Mouse (Mus musculus) lung, postnatal 36 days (tissue): ENCODE data around the gene Lsm7.

ENCODE experiments used
- DNase-seq: peaks from one replicate; pipeline ENCODE4 v3.0.0; 2022; ENCODE audit warnings: mixed read lengths

Gene Lsm7

GRCm38 (mm10) chr10:80874035-80874434 is 19.0 kb upstream of the Lsm7 start:
- no peak for DNase-seq

- no peak for DNase-seq
Observed at GRCm38 (mm10) chr10:80871581-80871980, 16.6 kb upstream of the Lsm7 start, which contains the start of gene Tmprss9. Gene Tmprss9, plus strand, starts transcription at chr10:80871848.

- no peak for DNase-seq
Observed at GRCm38 (mm10) chr10:80870993-80871392, 16.0 kb upstream of the Lsm7 start.

GRCm38 (mm10) chr10:80864446-80864845 is 9.4 kb upstream of the Lsm7 start:
- no peak for DNase-seq

- no peak for DNase-seq
Observed at GRCm38 (mm10) chr10:80862305-80862704, 7.3 kb upstream of the Lsm7 start.

DNA sequence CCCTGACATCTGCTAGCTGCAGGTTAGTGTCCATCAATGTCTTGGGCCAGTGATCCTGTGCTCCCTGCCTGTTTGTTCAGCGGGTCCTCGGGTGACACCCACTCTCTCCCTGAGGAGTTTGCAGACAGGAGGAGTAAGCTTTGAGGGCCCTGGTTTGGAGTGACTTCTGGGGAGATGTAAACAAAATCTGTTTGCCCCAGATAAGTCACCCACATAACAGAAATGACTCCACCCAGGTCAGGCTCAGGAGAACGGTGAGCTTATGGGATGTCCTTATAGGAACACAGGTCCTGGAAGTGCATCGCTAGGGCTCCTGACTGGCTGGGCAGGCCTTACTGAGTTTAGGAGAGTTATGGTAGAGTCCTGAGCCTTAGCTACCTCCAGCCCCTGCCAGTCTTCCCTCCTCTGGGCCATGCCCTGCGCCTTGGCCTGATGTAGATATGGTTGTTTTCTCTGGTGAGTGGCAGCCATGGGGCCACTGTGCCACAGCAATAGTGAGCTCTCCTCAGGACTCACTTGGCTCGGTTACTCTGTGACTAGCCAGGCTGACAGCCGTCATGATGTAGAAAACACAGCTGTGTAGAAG is 3.4 kb upstream of the Lsm7 start:
- no peak for DNase-seq

GRCm38 (mm10) chr10:80857848-80858247 is 2.8 kb upstream of the Lsm7 start:
- DNase-seq = no peak

DNA sequence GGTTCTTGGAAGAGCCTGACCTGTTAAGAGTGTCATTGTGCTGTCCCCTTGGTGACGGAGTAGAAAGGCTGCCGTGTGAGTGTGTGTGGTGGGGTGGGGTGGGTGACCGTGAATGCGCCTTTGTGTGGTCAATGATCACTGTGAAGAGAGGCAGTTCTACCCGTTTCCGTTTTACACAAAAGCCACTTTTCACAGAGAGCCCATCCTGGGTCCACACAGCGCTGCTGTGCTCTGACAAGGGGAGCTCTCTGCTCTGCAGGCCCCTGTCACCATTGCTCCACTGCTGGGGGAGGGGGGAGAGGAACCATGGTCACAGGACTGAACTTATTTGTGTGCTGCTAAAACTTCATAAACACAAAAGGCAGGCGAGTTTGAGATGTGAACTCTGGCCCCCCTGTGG is 2.4 kb upstream of the Lsm7 start:
- DNase-seq = no peak

DNA sequence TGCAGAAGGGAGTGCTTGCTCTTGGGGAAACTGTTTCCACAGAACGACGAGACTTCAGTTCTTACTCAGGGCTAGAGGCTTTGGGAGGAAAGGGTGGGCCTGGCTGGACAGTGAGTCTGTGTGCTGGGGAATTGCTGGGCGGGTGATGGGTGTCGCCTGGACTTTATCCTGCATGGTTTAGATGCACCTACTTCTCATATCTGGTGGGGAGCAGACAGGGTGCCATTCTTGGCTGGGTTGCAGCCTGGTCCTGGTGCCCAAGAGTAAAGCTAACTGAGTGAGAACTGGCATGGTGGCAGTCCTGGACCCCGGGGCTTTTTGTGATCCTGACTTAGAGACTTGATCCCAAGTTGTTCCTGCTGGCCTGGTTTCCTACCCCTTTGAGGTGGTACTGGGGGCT is 1.9 kb upstream of the Lsm7 start:
- no peak for DNase-seq

DNA sequence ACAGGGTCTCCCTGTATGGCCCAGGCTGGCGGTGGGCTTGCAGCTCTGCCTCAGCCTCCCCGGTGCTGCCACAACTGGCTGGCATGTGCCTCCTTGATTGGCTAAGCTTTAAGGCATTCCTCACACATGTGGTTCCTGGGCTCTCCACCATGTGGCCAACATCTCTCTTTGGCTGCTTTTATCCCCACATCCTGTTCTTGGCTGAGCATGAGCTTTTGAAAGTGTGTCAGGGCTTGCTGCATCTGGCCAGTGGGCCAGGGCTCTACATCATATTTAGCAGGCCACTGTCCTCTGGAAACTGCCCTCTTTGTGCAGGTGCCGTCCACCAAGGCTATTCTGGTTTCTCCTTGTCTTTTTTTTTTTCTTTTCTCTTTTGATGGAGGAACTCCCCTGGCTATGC is 1.3 kb upstream of the Lsm7 start:
- peak; percentile 15 for DNase-seq

DNA sequence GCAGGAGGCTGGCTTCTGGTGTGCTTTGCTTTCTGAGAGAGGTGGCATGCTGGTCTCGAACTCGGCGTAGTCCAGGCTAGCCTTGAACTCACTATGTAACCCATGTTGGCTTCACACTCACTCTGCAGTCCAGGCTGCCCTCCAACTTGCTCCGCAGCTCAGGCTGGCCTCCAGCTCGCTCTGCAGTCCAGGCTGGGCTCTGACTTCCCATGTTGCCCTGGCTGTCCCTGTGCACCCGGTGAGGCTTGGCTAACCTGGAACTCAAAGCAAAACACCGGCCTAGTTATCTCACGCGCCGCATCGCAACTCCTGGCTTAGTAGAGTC is 702 bp upstream of the Lsm7 start:
- no peak for DNase-seq

DNA sequence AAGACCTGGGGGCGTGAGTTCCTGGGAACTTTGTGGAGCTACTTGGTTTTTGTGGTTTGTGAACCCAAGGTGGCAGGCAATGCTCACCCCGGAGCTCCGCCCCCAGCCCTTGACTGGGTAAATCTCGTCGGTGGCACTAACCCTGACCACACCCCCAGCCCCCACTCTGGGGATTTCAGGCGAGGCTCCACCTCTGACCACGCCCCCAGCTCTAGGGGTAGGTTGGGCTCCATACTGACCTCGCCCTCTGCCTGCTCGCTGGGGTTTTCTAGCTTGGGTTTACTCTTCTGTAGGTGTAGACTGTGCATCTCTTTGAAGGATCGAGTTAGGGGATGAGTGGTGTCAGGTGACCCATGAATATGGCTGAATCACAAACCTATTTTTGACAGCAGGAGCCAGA is 6.4 kb downstream of the Lsm7 start:
- peak; percentile 80 for DNase-seq

- DNase-seq = no peak
Observed at GRCm38 (mm10) chr10:80845732-80846131, 9.3 kb downstream of the Lsm7 start.

- DNase-seq = no peak
Observed at GRCm38 (mm10) chr10:80845055-80845693, 9.8 kb downstream of the Lsm7 start.

DNA sequence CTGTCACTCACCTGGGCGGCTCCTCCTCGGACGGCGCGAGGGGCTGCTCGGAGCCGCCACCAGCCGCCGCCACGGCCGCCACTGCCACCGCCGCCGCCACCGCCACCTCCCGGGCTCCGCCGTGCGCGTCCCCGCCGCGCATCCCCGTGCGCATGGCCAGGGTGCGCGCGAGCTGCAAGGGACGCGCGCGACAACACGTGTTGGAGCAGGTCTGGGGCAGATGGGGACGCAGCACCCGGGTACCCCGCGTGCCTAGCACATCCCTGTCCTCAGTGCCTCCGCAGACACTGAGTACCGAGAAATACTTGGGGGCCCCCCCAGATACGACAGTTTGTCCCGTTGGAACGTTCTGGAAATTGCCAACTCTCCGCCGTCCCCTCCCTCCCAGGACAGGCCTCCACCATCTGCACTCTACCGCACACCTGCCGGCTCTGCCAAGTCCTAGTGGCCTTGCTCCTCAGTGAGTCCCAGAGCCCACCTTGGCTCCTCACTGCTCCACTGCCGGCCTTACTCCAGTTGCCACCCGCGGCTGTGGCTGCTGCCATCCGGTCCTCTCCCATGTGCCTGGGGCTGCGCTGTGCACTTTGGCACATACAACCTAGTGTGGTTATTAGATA is 11.0 kb downstream of the Lsm7 start, which contains the start of gene Lingo3:
TSS of gene Lingo3 (minus strand) at position 109 of the 617 bp plus-strand sequence.
- DNase-seq = no peak

DNA sequence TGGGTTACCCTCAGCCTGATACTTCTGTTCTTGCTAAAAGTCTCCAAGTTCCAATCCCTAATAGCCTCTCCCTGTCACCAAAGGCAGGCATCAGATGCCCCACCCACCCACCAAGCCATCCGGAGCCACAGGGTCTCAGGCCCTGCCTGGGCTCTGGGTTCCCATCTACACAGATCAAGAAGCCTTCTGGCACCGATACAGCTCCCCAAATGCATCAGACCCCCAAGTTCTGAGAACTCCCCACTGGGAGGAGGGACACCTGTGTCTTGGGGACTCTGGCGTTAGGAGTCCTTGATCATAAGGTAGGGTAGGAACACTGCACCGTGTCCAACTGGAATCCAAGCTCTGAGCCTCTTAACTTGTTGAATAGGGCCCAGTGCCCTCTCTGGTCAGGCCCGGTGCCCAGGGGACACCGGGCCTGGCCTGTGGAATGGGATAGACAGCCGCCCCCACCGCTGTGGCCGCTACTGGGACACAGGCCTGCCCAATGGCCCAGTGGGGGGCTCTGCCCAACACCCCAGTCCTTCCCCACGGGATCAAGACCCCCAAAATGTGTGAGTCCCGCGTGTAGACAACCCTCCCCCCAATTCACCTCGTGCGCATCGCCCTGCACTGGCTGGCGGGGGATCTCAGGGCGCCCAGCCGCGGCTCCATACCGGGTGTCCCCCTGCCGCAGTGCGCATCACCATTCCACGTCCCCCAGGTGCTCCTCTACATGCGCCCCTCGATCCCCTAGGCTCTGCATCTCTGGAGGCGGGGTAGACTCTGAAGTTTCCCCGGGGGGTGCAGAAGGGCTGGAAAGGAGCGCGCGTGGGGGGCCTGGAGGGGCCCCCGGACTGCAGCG is 11.7 kb downstream of the Lsm7 start:
- DNase-seq = no peak

- DNase-seq = no peak
Observed at GRCm38 (mm10) chr10:80842334-80842733, 12.7 kb downstream of the Lsm7 start.

DNA sequence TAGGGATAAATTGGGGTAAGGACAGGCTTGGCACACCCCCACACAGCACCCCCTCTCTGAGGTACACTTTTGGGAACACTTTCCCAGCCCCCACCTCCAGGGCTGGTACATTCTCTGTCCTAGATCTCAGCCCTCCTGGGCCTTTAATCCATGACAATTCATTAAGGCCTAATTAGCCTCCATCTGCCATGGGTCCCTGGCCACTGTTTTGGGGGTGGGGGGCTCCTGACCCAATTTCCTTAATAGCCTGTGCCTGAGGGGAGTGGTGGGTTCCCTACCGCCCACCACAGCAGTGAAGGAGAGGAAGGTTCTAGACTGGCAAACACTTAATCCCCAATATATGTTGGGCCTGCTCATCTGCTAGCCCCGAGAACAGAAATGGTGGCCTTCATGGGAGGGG is 13.3 kb downstream of the Lsm7 start:
- DNase-seq = no peak

GRCm38 (mm10) chr10:80839848-80840247 is 15.2 kb downstream of the Lsm7 start:
- no peak for DNase-seq

GRCm38 (mm10) chr10:80838346-80838912 is 16.6 kb downstream of the Lsm7 start:
- no peak for DNase-seq

DNA sequence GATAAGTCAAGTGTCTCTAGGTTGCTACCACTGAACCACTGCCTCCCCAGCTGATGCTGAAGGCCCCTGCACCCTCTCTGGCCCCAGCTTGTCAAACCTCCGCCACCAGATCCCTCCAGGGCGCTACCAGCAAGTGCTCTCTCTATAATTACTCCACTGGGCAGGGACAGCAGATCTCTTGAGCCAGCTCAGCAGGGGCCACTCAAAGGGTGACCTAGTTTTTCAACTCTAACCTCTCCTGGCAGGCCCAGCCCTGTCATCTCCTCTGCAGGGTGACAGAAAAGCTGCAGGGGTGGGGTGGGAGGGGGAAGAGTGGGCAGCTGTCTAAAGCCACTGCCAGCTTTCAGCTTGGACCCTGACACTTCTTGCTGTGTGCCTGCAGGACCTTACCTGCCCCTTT is 17.2 kb downstream of the Lsm7 start:
- no peak for DNase-seq

DNA sequence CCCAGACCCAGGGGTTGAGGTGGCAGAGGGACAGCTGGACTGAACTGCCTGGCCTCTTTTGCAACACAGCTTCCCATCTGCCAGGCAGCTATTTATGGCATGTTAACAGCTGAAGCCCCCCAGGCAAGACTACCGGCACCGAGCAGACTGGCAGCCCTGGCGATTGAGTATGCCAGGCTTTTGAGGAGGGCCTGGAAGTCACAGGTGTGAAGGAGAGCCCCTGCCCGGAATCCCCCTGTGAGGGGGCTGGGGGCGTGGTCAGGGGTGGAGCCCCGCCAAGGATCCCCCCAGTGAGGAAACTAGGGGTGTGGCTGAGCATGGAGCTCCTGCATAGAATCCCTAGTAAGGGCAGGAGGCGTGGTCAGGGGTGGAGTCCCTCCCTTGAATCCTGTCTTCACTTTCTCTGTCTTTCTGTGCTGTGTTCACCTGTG is 18.0 kb downstream of the Lsm7 start:
- DNase-seq = no peak

DNA sequence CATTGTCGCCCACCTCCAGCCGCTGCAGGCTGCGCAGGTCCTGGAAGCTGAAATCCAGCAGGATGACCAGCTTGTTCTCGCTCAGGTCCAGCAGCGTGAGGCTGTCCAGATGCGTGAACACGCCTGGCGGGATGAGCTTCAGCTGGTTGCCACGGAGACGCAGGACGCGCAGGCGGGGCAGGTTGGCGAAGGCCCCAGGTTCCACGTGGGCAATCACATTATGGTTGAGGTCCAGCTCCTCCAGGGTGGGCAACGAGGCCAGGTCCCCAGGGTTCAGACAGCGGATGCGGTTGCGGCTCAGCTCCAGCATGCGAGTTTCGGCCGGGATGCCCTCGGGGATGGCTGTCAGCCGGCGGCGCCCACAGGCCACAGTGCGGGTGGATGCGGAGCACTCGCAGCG is 19.4 kb downstream of the Lsm7 start:
- DNase-seq = no peak
